15 mouse cellular contexts compared by ENCODE assay signal in genomic region chr15:40367026-40367425, GRCm38 (mm10).
"Had no signal": no experiment of that assay in that cellular context is flagged by ENCODE, and none has a peak within 500 bp of the region (broad histone marks: within the 10 kb centered on the region; RNA-seq: fewer than 3 reads in every experiment).

No protein-coding gene starts in this region.

- H3K9me3 ChIP-seq: kidney, embryonic 15.5 days; limb, embryonic 10.5 days; liver, embryonic 15.5 days; midbrain, embryonic 15.5 days; neural tube, embryonic 12.5 days had no signal

- H3K27ac ChIP-seq: kidney, embryonic 15.5 days; left cerebral cortex, adult 2 months; limb, embryonic 10.5 days; liver, embryonic 15.5 days; midbrain, embryonic 15.5 days; neural tube, embryonic 12.5 days had no signal

- H3K9ac ChIP-seq: kidney, embryonic 15.5 days; liver, embryonic 15.5 days; midbrain, embryonic 15.5 days; neural tube, embryonic 12.5 days had no signal

- ATAC-seq: intestine, embryonic 16.5 days; midbrain, embryonic 15.5 days had no signal

- H3K4me2 ChIP-seq: kidney, embryonic 15.5 days; liver, embryonic 11.5 days; liver, embryonic 15.5 days; midbrain, embryonic 15.5 days; neural tube, embryonic 12.5 days had no signal

- H3K36me3 ChIP-seq: kidney, embryonic 15.5 days; limb, embryonic 10.5 days; liver, embryonic 15.5 days; midbrain, embryonic 15.5 days; neural tube, embryonic 12.5 days had no signal

- H3K27me3 ChIP-seq: kidney, embryonic 15.5 days; liver, embryonic 15.5 days; midbrain, embryonic 15.5 days; neural tube, embryonic 12.5 days had no signal

- H3K4me3 ChIP-seq: kidney, embryonic 15.5 days; left cerebral cortex, adult 2 months; limb, embryonic 10.5 days; liver, embryonic 15.5 days; midbrain, embryonic 15.5 days; neural tube, embryonic 12.5 days had no signal

- H3K4me1 ChIP-seq: kidney, embryonic 15.5 days; limb, embryonic 10.5 days; liver, embryonic 15.5 days; midbrain, embryonic 15.5 days; neural tube, embryonic 12.5 days had no signal

- DNase-seq: kidney, adult 2 months; kidney, postnatal 14 days; lung, postnatal 36 days; retina, postnatal 1 day; right cerebral cortex, postnatal 4 days; spleen, adult 18-20 months; thymus, postnatal 4 days had no signal
